Mouse (Mus musculus) intestine, embryonic 16.5 days (tissue): ENCODE results near the gene Sh3rf3. TPM values are rescaled to one million over a fixed set of nuclear protein-coding genes. Genes with fewer than 3 reads are reported as not detected.

ENCODE experiments used
- ATAC-seq: fragments of 200-750 bp; cut with Nextera tagmentation; 2 replicates; pipeline ENCODE4 v1.8.0; 2017; ENCODE audit warnings: moderate TSS enrichment, moderate library complexity
- H3K27ac ChIP-seq: fragments of 300-500 bp; sonication (generic); 2 replicates; pipeline ENCODE4 v1.5.1; 2014; ENCODE audit warnings: mild to moderate bottlenecking, low read length
- H3K27me3 ChIP-seq: fragments of 300-500 bp; sonication (generic); replicated peaks from 2 replicates; pipeline ENCODE4 v1.6.1; 2014; ENCODE audit warnings: low read length, control low read depth, mixed read lengths; ENCODE audit not compliant: control insufficient read depth, insufficient read depth
- H3K36me3 ChIP-seq: fragments of 300-500 bp; sonication (generic); 2 replicates; pipeline ENCODE4 v1.6.1; 2014; ENCODE audit warnings: low read length, control low read depth; ENCODE audit not compliant: control insufficient read depth, insufficient read depth
- H3K4me1 ChIP-seq: fragments of 300-500 bp; sonication (generic); 2 replicates; pipeline ENCODE4 v1.6.1; 2014; ENCODE audit warnings: low read length, control low read depth, mixed read lengths; ENCODE audit not compliant: control insufficient read depth, insufficient read depth
- H3K4me2 ChIP-seq: fragments of 300-500 bp; sonication (generic); 2 replicates; pipeline ENCODE4 v1.6.1; 2014; ENCODE audit warnings: low read depth, low read length, control low read depth
- H3K4me3 ChIP-seq: fragments of 300-500 bp; sonication (generic); 2 replicates; pipeline ENCODE4 v1.5.1; 2014; ENCODE audit warnings: mild to moderate bottlenecking, low read length
- H3K9ac ChIP-seq: fragments of 300-500 bp; sonication (generic); 2 replicates; pipeline ENCODE4 v1.6.1; 2014; ENCODE audit warnings: low read depth, low read length
- H3K9me3 ChIP-seq: fragments of 300-500 bp; sonication (generic); 2 replicates; pipeline ENCODE4 v1.6.1; 2016; ENCODE audit warnings: low read length, control low read depth; ENCODE audit not compliant: control insufficient read depth
- WGBS: fragments of 180-500 bp; shearing (Covaris S2); extraction: QIAGEN DNeasy Blood & Tissue Kit; methylation state at CpG from one replicate; pipeline ENCODE4 v1.1.7; 2014; 5-methylcytosine and 5-hydroxymethylcytosine counted together
- polyA plus RNA-seq: library from polyadenylated mRNA; unstranded; fragments of >200 nt; fragmentation: Nextera tagmentation; extraction: Ambion mirVana; gene quantifications from 2 replicates; pipeline ENCODE4 v1.2.1, GENCODE M21; 2015

The Sh3rf3 gene
- polyA plus RNA-seq, 1 experiment from 2014 or later: 0.12 TPM

GRCm38 (mm10) chr10:58869836-58870235 is 56.7 kb downstream of the Sh3rf3 start:
- Histone ChIP-seq H3K27me3 (no peaks in the 10 kb centered on the region), H3K4me1 (no peaks in the 10 kb centered on the region), H3K9ac (no peak overlapping the region), H3K9me3 (no peaks in the 10 kb centered on the region), H3K4me3 (no peak overlapping the region), H3K27ac (no peak overlapping the region), H3K4me2 (no peak overlapping the region), H3K36me3 (no peaks in the 10 kb centered on the region)
- WGBS: 86% methylated on average over 1 of the region's 1 CpGs
- ATAC-seq: no peak

GRCm38 (mm10) chr10:58871149-58871820 is 58.1 kb downstream of the Sh3rf3 start:
- H3K27me3 ChIP-seq: no peaks in the 10 kb centered on the region
- no peak for ATAC-seq
- H3K4me3 ChIP-seq: no peak overlapping the region
- H3K4me2 ChIP-seq: no peak overlapping the region
- no peak overlapping the region for H3K9ac ChIP-seq
- no peaks in the 10 kb centered on the region for H3K36me3 ChIP-seq
- no peak overlapping the region for H3K27ac ChIP-seq
- 72% methylated on average over 10 of the region's 10 CpGs for WGBS
- H3K4me1 ChIP-seq: no peaks in the 10 kb centered on the region
- H3K9me3 ChIP-seq: no peaks in the 10 kb centered on the region

- H3K36me3 ChIP-seq: no peaks in the 10 kb centered on the region
- 73% methylated on average over 7 of the region's 7 CpGs for WGBS
- no peaks in the 10 kb centered on the region for H3K4me1 ChIP-seq
- H3K4me2 ChIP-seq: no peak overlapping the region
- no peak overlapping the region for H3K27ac ChIP-seq
- no peak overlapping the region for H3K4me3 ChIP-seq
- no peaks in the 10 kb centered on the region for H3K27me3 ChIP-seq
- H3K9me3 ChIP-seq: no peaks in the 10 kb centered on the region
- H3K9ac ChIP-seq: no peak overlapping the region
- no peak for ATAC-seq
These were observed 58.8 kb downstream of the Sh3rf3 start for GRCm38 (mm10) chr10:58871821-58872577.

- no peaks in the 10 kb centered on the region for H3K27me3 ChIP-seq
- WGBS: 94% methylated on average over 4 of the region's 4 CpGs
- no peak overlapping the region for H3K4me3 ChIP-seq
- H3K36me3 ChIP-seq: no peaks in the 10 kb centered on the region
- H3K4me1 ChIP-seq: no peaks in the 10 kb centered on the region
- no peak overlapping the region for H3K27ac ChIP-seq
- ATAC-seq: no peak
- H3K4me2 ChIP-seq: no peak overlapping the region
- no peaks in the 10 kb centered on the region for H3K9me3 ChIP-seq
- H3K9ac ChIP-seq: no peak overlapping the region
These were observed 64.7 kb downstream of the Sh3rf3 start for GRCm38 (mm10) chr10:58877835-58878234.

GRCm38 (mm10) chr10:58878636-58879035 is 65.5 kb downstream of the Sh3rf3 start:
- no peak overlapping the region for H3K4me2 ChIP-seq
- 84% methylated on average over 4 of the region's 4 CpGs for WGBS
- H3K4me3 ChIP-seq: no peak overlapping the region
- H3K36me3 ChIP-seq: no peaks in the 10 kb centered on the region
- H3K27me3 ChIP-seq: no peaks in the 10 kb centered on the region
- no peak overlapping the region for H3K27ac ChIP-seq
- no peak overlapping the region for H3K9ac ChIP-seq
- H3K9me3 ChIP-seq: no peaks in the 10 kb centered on the region
- H3K4me1 ChIP-seq: no peaks in the 10 kb centered on the region
- ATAC-seq: no peak

- Histone ChIP-seq H3K27me3 (no peaks in the 10 kb centered on the region), H3K4me3 (no peak overlapping the region), H3K4me1 (no peaks in the 10 kb centered on the region), H3K9ac (no peak overlapping the region), H3K27ac (no peak overlapping the region), H3K36me3 (no peaks in the 10 kb centered on the region), H3K4me2 (no peak overlapping the region), H3K9me3 (no peaks in the 10 kb centered on the region)
- ATAC-seq: no peak
- WGBS: 80% methylated on average over 2 of the region's 2 CpGs
These were observed 69.6 kb downstream of the Sh3rf3 start for GRCm38 (mm10) chr10:58882741-58883140.

DNA sequence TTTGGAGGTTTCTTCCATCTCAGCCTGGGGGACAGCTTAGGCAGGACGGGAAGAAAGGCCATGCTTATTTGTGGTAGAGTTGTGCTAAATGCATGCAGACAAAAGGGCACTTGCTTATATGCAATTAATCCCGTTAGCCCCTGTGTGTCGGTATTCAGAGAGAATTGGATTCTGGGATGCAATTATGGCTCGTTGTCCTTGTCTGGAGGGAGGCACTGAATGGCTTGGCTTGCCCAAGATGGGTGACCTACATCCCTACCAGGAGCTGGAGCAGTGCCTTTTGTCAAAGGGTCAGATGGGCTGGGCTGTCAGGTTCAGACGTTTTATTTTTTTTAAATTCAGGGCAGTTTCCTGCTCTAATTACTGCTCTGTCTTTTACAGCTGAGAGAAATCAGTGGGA is 72.2 kb downstream of the Sh3rf3 start:
- H3K9ac ChIP-seq: no peak overlapping the region
- no peak overlapping the region for H3K27ac ChIP-seq
- 47% methylated on average over 5 of the region's 5 CpGs for WGBS
- no peak overlapping the region for H3K4me2 ChIP-seq
- no peaks in the 10 kb centered on the region for H3K36me3 ChIP-seq
- no peaks in the 10 kb centered on the region for H3K27me3 ChIP-seq
- no peaks in the 10 kb centered on the region for H3K9me3 ChIP-seq
- no peaks in the 10 kb centered on the region for H3K4me1 ChIP-seq
- no peak for ATAC-seq
- H3K4me3 ChIP-seq: no peak overlapping the region

- no peaks in the 10 kb centered on the region for H3K36me3 ChIP-seq
- no peak overlapping the region for H3K4me3 ChIP-seq
- no peaks in the 10 kb centered on the region for H3K4me1 ChIP-seq
- no peaks in the 10 kb centered on the region for H3K27me3 ChIP-seq
- H3K27ac ChIP-seq: no peak overlapping the region
- H3K4me2 ChIP-seq: no peak overlapping the region
- no peaks in the 10 kb centered on the region for H3K9me3 ChIP-seq
- 86% methylated on average over 2 of the region's 2 CpGs for WGBS
- no peak overlapping the region for H3K9ac ChIP-seq
- ATAC-seq: no peak
These were observed 72.7 kb downstream of the Sh3rf3 start for GRCm38 (mm10) chr10:58885816-58886215.

- ATAC-seq: no peak
- H3K4me1 ChIP-seq: no peaks in the 10 kb centered on the region
- H3K4me3 ChIP-seq: no peak overlapping the region
- H3K4me2 ChIP-seq: no peak overlapping the region
- no peaks in the 10 kb centered on the region for H3K9me3 ChIP-seq
- H3K27me3 ChIP-seq: no peaks in the 10 kb centered on the region
- no peak overlapping the region for H3K27ac ChIP-seq
- H3K9ac ChIP-seq: no peak overlapping the region
- 64% methylated on average over 16 of the region's 16 CpGs for WGBS
- H3K36me3 ChIP-seq: no peaks in the 10 kb centered on the region
These were observed 77.7 kb downstream of the Sh3rf3 start for GRCm38 (mm10) chr10:58890671-58891439.
